Mouse (Mus musculus): ENCODE data around the gene Napsa.

Gene Napsa

DNA sequence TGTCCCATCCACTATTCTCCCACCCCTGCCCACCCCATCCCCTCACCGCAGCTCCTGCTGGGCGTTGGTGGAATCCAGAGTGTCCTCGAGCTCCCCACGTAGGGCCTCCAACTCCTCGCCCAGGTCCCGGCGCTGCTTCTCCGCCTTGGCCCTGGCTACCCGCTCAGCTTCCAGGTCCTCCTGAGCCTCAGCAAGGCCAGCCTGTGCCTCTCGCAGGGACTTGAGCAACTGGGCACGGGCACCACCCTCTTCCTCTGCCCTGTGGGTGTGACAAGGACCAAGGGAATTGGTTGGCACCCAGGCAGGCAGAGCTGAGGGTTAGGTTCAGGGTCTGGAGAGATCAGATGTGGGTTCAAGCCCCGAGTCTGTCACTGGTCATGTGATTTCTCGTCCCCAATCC, 54.8 kb downstream of the Napsa start:
- DNase-seq (ENCODE audit: low spot score) = no peak

DNA sequence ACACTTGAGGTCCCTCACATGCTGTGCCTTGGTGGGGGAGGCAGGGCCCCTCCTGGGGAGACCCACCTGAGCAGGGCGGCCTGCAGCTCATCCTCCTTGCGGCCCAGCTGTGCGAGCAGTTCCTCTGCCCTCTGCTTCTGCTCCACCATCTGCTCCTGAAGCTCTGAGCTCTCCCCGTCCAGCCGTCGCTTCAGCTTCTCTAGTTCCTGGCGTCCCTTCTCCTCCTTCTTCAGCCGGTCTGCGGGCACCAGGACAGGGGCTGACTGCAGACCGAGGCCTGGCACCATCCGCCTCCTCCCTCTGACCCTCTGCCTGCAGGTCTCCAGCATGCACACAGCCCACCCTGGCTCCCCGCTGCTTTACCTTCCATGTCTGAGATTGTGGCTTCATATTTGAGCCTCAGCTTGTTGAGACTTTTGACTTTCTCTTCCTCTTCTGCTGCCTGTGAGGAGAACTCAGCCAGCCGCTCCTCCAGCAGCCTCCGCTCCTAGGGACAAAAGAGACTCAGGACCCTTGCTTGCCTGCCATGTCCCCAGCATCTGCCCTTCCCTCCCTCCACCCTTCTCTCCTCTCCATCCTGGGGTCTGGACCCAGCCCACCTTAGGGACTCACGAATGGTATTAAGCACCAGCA, 56.3 kb downstream of the Napsa start:
- DNase-seq (ENCODE audit: low spot score) = no peak

DNA sequence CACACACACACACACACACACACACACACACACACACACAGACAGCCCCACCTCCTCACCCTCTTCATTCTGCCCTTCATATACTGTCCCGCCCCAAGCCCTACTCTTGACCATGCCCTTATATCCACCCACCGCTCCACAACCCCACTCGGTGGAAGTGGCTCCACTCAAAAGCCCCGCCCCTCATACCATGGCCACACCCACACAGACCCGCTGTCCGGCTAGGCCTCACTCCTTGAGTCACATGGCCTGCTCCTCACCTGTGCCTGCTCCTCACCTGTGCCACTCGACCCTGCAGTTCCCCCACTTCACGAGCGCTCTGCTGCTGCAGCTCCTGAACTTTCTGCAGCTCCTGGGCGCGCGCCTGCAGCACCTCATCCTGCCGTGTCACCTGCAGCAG, 58.3 kb downstream of the Napsa start:
- no peak for DNase-seq (ENCODE audit: low spot score)

DNA sequence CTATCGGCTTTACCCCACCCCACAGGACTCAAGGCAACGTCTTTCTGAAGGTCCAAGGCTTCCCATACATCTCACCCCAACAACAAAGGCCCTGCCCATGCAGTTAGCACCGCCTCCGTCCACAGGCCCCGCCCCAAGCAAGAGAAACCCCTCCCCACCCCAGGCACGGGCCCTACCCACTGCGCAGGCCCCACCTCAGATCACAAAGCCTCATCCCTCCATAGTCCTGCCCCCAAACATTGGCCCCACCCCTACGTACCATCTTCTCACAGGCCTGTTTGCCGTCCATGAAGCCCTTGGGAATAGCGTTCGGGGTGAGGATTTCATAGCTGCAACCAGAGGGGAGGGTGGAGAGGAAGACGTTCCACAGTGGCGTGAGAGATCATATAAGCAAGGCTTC, 60.5 kb downstream of the Napsa start:
- DNase-seq (ENCODE audit: low spot score) = no peak

DNA sequence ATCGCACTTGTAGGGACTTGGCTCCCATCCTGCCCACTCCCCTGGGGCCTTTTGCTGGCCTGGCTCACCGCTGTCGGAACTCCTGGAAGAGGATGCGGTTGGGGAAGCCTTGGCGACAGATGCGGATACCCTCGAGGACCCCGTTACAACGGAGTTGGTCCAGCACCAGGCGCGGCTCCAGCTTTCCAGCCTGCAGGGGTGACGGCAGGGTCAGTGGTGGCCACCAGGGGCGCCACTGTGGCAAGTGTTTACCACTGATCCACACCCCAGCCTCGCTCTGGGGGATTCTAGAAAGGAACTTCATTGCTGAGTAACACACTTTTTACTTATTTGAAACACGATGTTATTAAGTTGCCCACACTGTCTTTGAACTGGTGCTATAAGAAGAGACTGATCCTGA, 61.2 kb downstream of the Napsa start:
- DNase-seq (ENCODE audit: low spot score) = no peak

Data from urinary bladder, postnatal 25 days (tissue).